Mouse (Mus musculus) stomach, postnatal 0 days (tissue): Measurements from ENCODE around the gene Aldoart2.

Experiments used
- CTCF ChIP-seq: IDR thresholded peaks from 2 replicates; pipeline ENCODE4 v1.5.1; 2016; ENCODE audit warnings: antibody characterized with exemption, low read depth, mild to moderate bottlenecking, moderate library complexity
- EP300 ChIP-seq: optimal IDR thresholded peaks from 2 replicates; pipeline ENCODE3; 2016; ENCODE audit warnings: antibody characterized with exemption

GRCm38 (mm10) chr12:55600503-55600994, 35.5 kb downstream of the Aldoart2 start:
- TF ChIP-seq CTCF (no peak), EP300 (no peak)
